In genomic region chr5:38626883-38627282, GRCm38 (mm10) we compare ENCODE assay signal across 12 mouse cellular contexts.
"Had no signal": no experiment of that assay in that cellular context is flagged by ENCODE, and none has a peak within 500 bp of the region (broad histone marks: within the 10 kb centered on the region; RNA-seq: fewer than 3 reads in every experiment).

No protein-coding gene starts in this region.

- H3K9me3 ChIP-seq: liver, embryonic 15.5 days; midbrain, embryonic 13.5 days; neural tube, embryonic 15.5 days had no signal

- H3K27me3 ChIP-seq: liver, embryonic 15.5 days; midbrain, embryonic 13.5 days; neural tube, embryonic 15.5 days had no signal

- H3K4me3 ChIP-seq: left cerebral cortex, adult 2 months; liver, embryonic 15.5 days; midbrain, embryonic 13.5 days; neural tube, embryonic 15.5 days had no signal

- H3K9ac ChIP-seq: liver, embryonic 15.5 days; midbrain, embryonic 13.5 days; neural tube, embryonic 15.5 days had no signal

- ATAC-seq: intestine, embryonic 16.5 days; lung, postnatal 0 days; midbrain, embryonic 13.5 days had no signal

- H3K27ac ChIP-seq: left cerebral cortex, adult 2 months; liver, embryonic 15.5 days; midbrain, embryonic 13.5 days; neural tube, embryonic 15.5 days; stomach, postnatal 0 days had no signal

- H3K36me3 ChIP-seq: liver, embryonic 15.5 days; midbrain, embryonic 13.5 days; neural tube, embryonic 15.5 days had no signal

- DNase-seq: lung, adult 2 months; lung, postnatal 36 days; right cerebral cortex, adult 18-20 months; thymus, postnatal 14 days had no signal

- H3K4me1 ChIP-seq: liver, embryonic 15.5 days; midbrain, embryonic 13.5 days; neural tube, embryonic 15.5 days had no signal

- H3K4me2 ChIP-seq: liver, embryonic 11.5 days; liver, embryonic 15.5 days; midbrain, embryonic 13.5 days; neural tube, embryonic 15.5 days had no signal
